Mouse (Mus musculus): Measurements from ENCODE around the gene Alkbh1. TPM values are rescaled to one million over a fixed set of nuclear protein-coding genes. Genes with fewer than 3 reads are reported as not detected.

Gene Alkbh1
- total and polyA plus RNA-seq, 3 experiments, result 41.4 to 48.9 TPM; not detected in 1

GRCm38 (mm10) chr12:87410999-87411398 lies 32.8 kb downstream of the Alkbh1 start:
- H3K79me2 ChIP-seq (ENCODE audit: control insufficient read depth, insufficient read depth, low read length, poor library complexity), result no peaks in the 10 kb centered on the region
- no peak overlapping the region for H3K27ac ChIP-seq (ENCODE audit: control insufficient read depth, low read depth, low read length)
- H3K27me3 ChIP-seq (ENCODE audit: control insufficient read depth in 1 of 2, insufficient read depth in 2 of 2, low read length in 2 of 2), result no peaks in the 10 kb centered on the region
- H3K9ac ChIP-seq (ENCODE audit: control insufficient read depth, low read depth, low read length, poor library complexity, severe bottlenecking), result no peak overlapping the region
- H3K4me1 ChIP-seq (ENCODE audit: control insufficient read depth in 1 of 2, insufficient read depth in 2 of 2, low read length in 2 of 2), result peaks cover 2 to 15% of the 10 kb centered on the region in 2 experiments; a peak in 3 of 4 replicates
- DNase-seq (ENCODE audit: low read depth, low spot score), result peak; percentile 79
- peaks cover 0 to 5% of the 10 kb centered on the region in 2 experiments; a peak in 2 of 4 replicates for H3K36me3 ChIP-seq (ENCODE audit: control insufficient read depth in 1 of 2, insufficient read depth in 2 of 2, low read length in 2 of 2)
- no peak overlapping the region for H3K4me3 ChIP-seq (ENCODE audit: control insufficient read depth in 1 of 2, insufficient read depth in 1 of 2, low read depth in 2 of 2, low read length in 2 of 2)
- no peaks in the 10 kb centered on the region for H3K9me3 ChIP-seq (replicated peaks; ENCODE audit: insufficient read depth, low read length)
- TF ChIP-seq MAZ (IDR thresholded peaks at IDR 0.05; ENCODE audit: low read depth, low read length) (no peak), RAD21 (IDR thresholded peaks at IDR 0.05; ENCODE audit: low read depth, low read length) (no peak), MYB (IDR thresholded peaks at IDR 0.05; ENCODE audit: low read depth, low read length) (no peak), TAL1 (IDR thresholded peaks at IDR 0.05; ENCODE audit: low read length) (no peak), KAT2A (conservative IDR thresholded peaks at IDR 0.05; ENCODE audit: low read depth, low read length) (no peak), MXI1 (IDR thresholded peaks at IDR 0.05; ENCODE audit: low read depth, low read length) (no peak), HCFC1 (IDR thresholded peaks at IDR 0.05; ENCODE audit: low read depth, low read length) (no peak), BHLHE40 (IDR thresholded peaks at IDR 0.05; ENCODE audit: borderline replicate concordance, low read depth, low read length) (no peak), USF2 (IDR thresholded peaks at IDR 0.05; ENCODE audit: borderline replicate concordance in 1 of 2, insufficient read depth in 1 of 2, low read depth in 1 of 2, low read length in 2 of 2) (no peak), USF1 (IDR thresholded peaks at IDR 0.05; ENCODE audit: low read depth, low read length) (no peak), CHD1 (IDR thresholded peaks at IDR 0.05; ENCODE audit: low read depth, low read length) (no peak), TBP (IDR thresholded peaks at IDR 0.05; ENCODE audit: low read depth, low read length) (no peak), MAX (IDR thresholded peaks at IDR 0.05; ENCODE audit: low read length) (no peak), POLR2AphosphoS5 (IDR thresholded peaks at IDR 0.05; ENCODE audit: borderline replicate concordance, low read depth, low read length) (no peak), POLR2AphosphoS2 (IDR thresholded peaks at IDR 0.05; ENCODE audit: low read length) (no peak), UBTF (IDR thresholded peaks at IDR 0.05; ENCODE audit: borderline replicate concordance, insufficient read depth, low read depth, low read length) (no peak), EP300 (IDR thresholded peaks at IDR 0.05; ENCODE audit: low read depth in 1 of 2, low read length in 2 of 2) (peak in 1 of 2 experiments; percentile 45; a peak in 1 of 4 replicates), TCF12 (IDR thresholded peaks at IDR 0.05; ENCODE audit: low read depth, low read length) (no peak), RCOR1 (IDR thresholded peaks at IDR 0.05; ENCODE audit: low read depth, low read length) (peak; percentile 89), ZMIZ1 (IDR thresholded peaks at IDR 0.05; ENCODE audit: low read depth, low read length) (no peak), MYC (IDR thresholded peaks at IDR 0.05; ENCODE audit: low read depth, low read length) (no peak), GATA1 (IDR thresholded peaks at IDR 0.05; ENCODE audit: low read depth, low read length) (no peak), ETS1 (IDR thresholded peaks at IDR 0.05; ENCODE audit: low read depth, low read length) (peak; percentile 59; the same call in 1 of the 2 replicates), MEF2A (IDR thresholded peaks at IDR 0.05; ENCODE audit: extremely low read depth, insufficient replicate concordance, low read depth, low read length, poor library complexity, severe bottlenecking) (no peak), GABPA (IDR thresholded peaks at IDR 0.05; ENCODE audit: low read depth, low read length) (peak; percentile 90), CHD2 (IDR thresholded peaks at IDR 0.05; ENCODE audit: low read length) (no peak), SMC3 (IDR thresholded peaks at IDR 0.05; ENCODE audit: low read depth, low read length) (no peak), POLR2A (IDR thresholded peaks at IDR 0.05; ENCODE audit: control insufficient read depth in 1 of 2, insufficient read depth in 1 of 2, low read depth in 1 of 2, low read length in 2 of 2, poor library complexity in 1 of 2) (no peak), E2F4 (IDR thresholded peaks at IDR 0.05; ENCODE audit: borderline replicate concordance, low read depth, low read length) (no peak), ELF1 (IDR thresholded peaks at IDR 0.05; ENCODE audit: low read depth, low read length) (no peak), SIN3A (IDR thresholded peaks at IDR 0.05; ENCODE audit: low read length) (no peak), NELFE (IDR thresholded peaks at IDR 0.05; ENCODE audit: low read depth, low read length) (no peak), ZNF384 (IDR thresholded peaks at IDR 0.05; ENCODE audit: low read depth, low read length) (no peak), JUND (IDR thresholded peaks at IDR 0.05; ENCODE audit: low read depth, low read length) (no peak), MAFK (IDR thresholded peaks at IDR 0.05; ENCODE audit: borderline replicate concordance, low read depth, low read length) (peak; percentile 78; the same call in 1 of the 2 replicates), ZC3H11A (IDR thresholded peaks at IDR 0.05; ENCODE audit: low read depth, low read length) (no peak), CTCF (IDR thresholded peaks at IDR 0.05 in 2 of 3, conservative IDR thresholded peaks at IDR 0.05 in 1 of 3; ENCODE audit: control insufficient read depth in 1 of 3, insufficient read depth in 1 of 3, low read depth in 2 of 3, low read length in 3 of 3, poor library complexity in 1 of 3, severe bottlenecking in 1 of 3) (no peak), ZKSCAN1 (IDR thresholded peaks at IDR 0.05; ENCODE audit: low read depth, low read length) (no peak)
